Mouse (Mus musculus) forebrain, postnatal 0 days (tissue): Measurements from ENCODE around the gene Lrrc8e. TPM values are rescaled to one million over a fixed set of nuclear protein-coding genes. Genes with fewer than 3 reads are reported as not detected.

ENCODE experiments used
- ATAC-seq: fragments of 200-750 bp; cut with Nextera tagmentation; 2 replicates; pipeline ENCODE4 v1.8.0; 2017; ENCODE audit warnings: mild to moderate bottlenecking, moderate library complexity
- DNase-seq: peaks from one replicate; pipeline ENCODE4 v3.0.0-alpha.2; 2015
- H3K27ac ChIP-seq: fragments of 300-500 bp; sonication (generic); 2 replicates; pipeline ENCODE4 v1.5.1; 2014; ENCODE audit warnings: low read depth, mild to moderate bottlenecking, antibody characterized with exemption, low read length, moderate library complexity, mixed read lengths
- H3K27me3 ChIP-seq: fragments of 300-500 bp; sonication (generic); 2 replicates; pipeline ENCODE4 v1.6.1; 2014; ENCODE audit warnings: mild to moderate bottlenecking, low read length, mixed read lengths; ENCODE audit not compliant: insufficient read depth
- H3K36me3 ChIP-seq: fragments of 300-500 bp; sonication (generic); 2 replicates; pipeline ENCODE4 v1.6.1; 2014; ENCODE audit warnings: mild to moderate bottlenecking, moderate library complexity; ENCODE audit not compliant: insufficient read depth
- H3K4me1 ChIP-seq: fragments of 300-500 bp; sonication (generic); 2 replicates; pipeline ENCODE4 v1.6.1; 2014; ENCODE audit warnings: antibody characterized with exemption; ENCODE audit not compliant: insufficient read depth
- H3K4me2 ChIP-seq: fragments of 300-500 bp; sonication (generic); 2 replicates; pipeline ENCODE4 v1.6.1; 2014; ENCODE audit warnings: low read depth, mild to moderate bottlenecking, moderate library complexity
- H3K4me3 ChIP-seq: fragments of 300-500 bp; sonication (generic); 2 replicates; pipeline ENCODE4 v1.5.1; 2014; ENCODE audit warnings: low read depth, low read length, mixed read lengths
- H3K9ac ChIP-seq: fragments of 300-500 bp; sonication (generic); 2 replicates; pipeline ENCODE4 v1.6.1; 2014; ENCODE audit warnings: mild to moderate bottlenecking
- H3K9me3 ChIP-seq: fragments of 300-500 bp; sonication (generic); 2 replicates; pipeline ENCODE4 v1.6.1; 2016; ENCODE audit warnings: low read length
- CTCF ChIP-seq: sonication (generic); IDR thresholded peaks from 2 replicates; pipeline ENCODE4 v1.5.1; 2016; ENCODE audit warnings: antibody characterized with exemption, control low read depth, low read depth
- WGBS: fragments of 180-500 bp; shearing (Covaris S2); extraction: QIAGEN DNeasy Blood & Tissue Kit; methylation state at CpG from one replicate; pipeline ENCODE4 v1.1.7; 2014; 5-methylcytosine and 5-hydroxymethylcytosine counted together
- polyA plus RNA-seq: library from polyadenylated mRNA; unstranded; fragments of >200 nt; fragmentation: Nextera tagmentation; extraction: Ambion mirVana; gene quantifications from 2 replicates; pipeline ENCODE4 v1.2.1, GENCODE M21; 2015
- total RNA-seq: library from RNA; depleted of rRNA; stranded (reverse); fragments of >200 nt; gene quantifications from 2 replicates; pipeline ENCODE4 v1.2.3, GENCODE M21; 2014; rRNA removed

Lrrc8e gene
- total and polyA plus RNA-seq, 2 experiments from 2014 or later, result not detected

- H3K4me3 ChIP-seq, result no peak overlapping the region
- H3K27ac ChIP-seq, result no peak overlapping the region
- H3K9me3 ChIP-seq, result no peaks in the 10 kb centered on the region
- H3K9ac ChIP-seq, result no peak overlapping the region
- WGBS, result 94% methylated on average over 15 of the region's 15 CpGs
- no peak overlapping the region for H3K4me2 ChIP-seq
- H3K27me3 ChIP-seq, result no peaks in the 10 kb centered on the region
- DNase-seq (no peak), ATAC-seq (no peak)
- no peak for TF ChIP-seq CTCF
- H3K4me1 ChIP-seq, result no peaks in the 10 kb centered on the region
- peaks cover 81% of the 10 kb centered on the region for H3K36me3 ChIP-seq
These were observed 38.7 kb downstream of the Lrrc8e start for GRCm38 (mm10) chr8:4265160-4265914.

GRCm38 (mm10) chr8:4267627-4268026, 41.0 kb downstream of the Lrrc8e start:
- no peak overlapping the region for H3K4me2 ChIP-seq
- no peaks in the 10 kb centered on the region for H3K9me3 ChIP-seq
- DNase-seq (no peak), ATAC-seq (peak; percentile 71)
- H3K4me1 ChIP-seq, result no peaks in the 10 kb centered on the region
- peak; percentile 55 for TF ChIP-seq CTCF
- H3K27me3 ChIP-seq, result no peaks in the 10 kb centered on the region
- 73% methylated on average over 15 of the region's 15 CpGs for WGBS
- peaks cover 72% of the 10 kb centered on the region for H3K36me3 ChIP-seq
- H3K4me3 ChIP-seq, result no peak overlapping the region
- no peak overlapping the region for H3K27ac ChIP-seq
- no peak overlapping the region for H3K9ac ChIP-seq

GRCm38 (mm10) chr8:4269609-4270008, 43.0 kb downstream of the Lrrc8e start:
- WGBS, result 94% methylated on average over 6 of the region's 6 CpGs
- Histone ChIP-seq H3K4me3 (no peak overlapping the region), H3K9ac (no peak overlapping the region), H3K4me1 (no peaks in the 10 kb centered on the region), H3K36me3 (peaks cover 72% of the 10 kb centered on the region), H3K4me2 (no peak overlapping the region), H3K27ac (no peak overlapping the region), H3K27me3 (no peaks in the 10 kb centered on the region), H3K9me3 (no peaks in the 10 kb centered on the region)
- ATAC-seq (no peak), DNase-seq (no peak)
- TF ChIP-seq CTCF, result no peak

- peak; percentile 99 for ATAC-seq
These were observed 48.9 kb downstream of the Lrrc8e start, which contains the start of gene Timm44 for GRCm38 (mm10) chr8:4275275-4276110. Timm44 (minus strand) TSS chr8:4275913.

GRCm38 (mm10) chr8:4276111-4276465, 49.5 kb downstream of the Lrrc8e start:
- peaks cover 17% of the 10 kb centered on the region; the same call in 1 of the 2 replicates for H3K36me3 ChIP-seq
- peaks cover 7% of the 10 kb centered on the region; the same call in 1 of the 2 replicates for H3K4me1 ChIP-seq
- ATAC-seq (peak; percentile 61), DNase-seq (no peak)
- peak overlapping the region; percentile 77 for H3K9ac ChIP-seq
- no peak for TF ChIP-seq CTCF
- peak overlapping the region; percentile 80 for H3K27ac ChIP-seq
- peak overlapping the region; percentile 77 for H3K4me3 ChIP-seq
- H3K4me2 ChIP-seq, result peak overlapping the region; percentile 74
- WGBS, result 23% methylated on average over 9 of the region's 9 CpGs
- H3K9me3 ChIP-seq, result no peaks in the 10 kb centered on the region
- H3K27me3 ChIP-seq, result no peaks in the 10 kb centered on the region

More at GRCm38 (mm10) chr8:4275275-4276110, 48.9 kb downstream of the Lrrc8e start, which contains the start of gene Timm44:
- DNase-seq, result peak; percentile 98
- Histone ChIP-seq H3K36me3 (peaks cover 17% of the 10 kb centered on the region; the same call in 1 of the 2 replicates), H3K4me2 (peak within 1 kb of the TSS; percentile 74), H3K9ac (peak within 1 kb of the TSS; percentile 77), H3K4me3 (peak within 1 kb of the TSS; percentile 77), H3K27me3 (no peaks in the 10 kb centered on the region), H3K27ac (peak within 1 kb of the TSS; percentile 80), H3K4me1 (peaks cover 7% of the 10 kb centered on the region; the same call in 1 of the 2 replicates), H3K9me3 (no peaks in the 10 kb centered on the region)
- WGBS, result 1% methylated on average over 39 of the region's 39 CpGs
- no peak for TF ChIP-seq CTCF

Other genes with a start within 250 kb of the Lrrc8e start
- 0.62 TPM in 1 of 2 replicates, not detected in the other for gene Cd209f, start 121.0 kb upstream of the Lrrc8e start, total RNA-seq
- 0.62 and 0.78 TPM in 2 replicates for gene Cd209f, start 121.0 kb upstream of the Lrrc8e start, polyA plus RNA-seq
- gene Cd209g, start 92.7 kb upstream of the Lrrc8e start, total RNA-seq, result 0.76 TPM in 1 of 2 replicates, not detected in the other
- gene Cd209g, start 92.7 kb upstream of the Lrrc8e start, polyA plus RNA-seq, result not detected in 2 replicates
- gene Evi5l, start 60.3 kb upstream of the Lrrc8e start, total RNA-seq, result 156 and 159 TPM in 2 replicates
- gene Evi5l, start 60.3 kb upstream of the Lrrc8e start, polyA plus RNA-seq, result 82.5 and 90.3 TPM in 2 replicates
- gene Prr36, start 9.4 kb upstream of the Lrrc8e start, total RNA-seq, result 12.7 and 14.8 TPM in 2 replicates
- 28.8 and 37.2 TPM in 2 replicates for gene Prr36, start 9.4 kb upstream of the Lrrc8e start, polyA plus RNA-seq
- 26.3 and 45.8 TPM in 2 replicates for gene Map2k7, start 11.9 kb downstream of the Lrrc8e start, total RNA-seq
- 19.2 and 24.4 TPM in 2 replicates for gene Map2k7, start 11.9 kb downstream of the Lrrc8e start, polyA plus RNA-seq
- gene Gm49320, start 12.0 kb downstream of the Lrrc8e start, total RNA-seq, result 1.3 TPM in 1 of 2 replicates, not detected in the other
- 0.10 and 0.67 TPM in 2 replicates for gene Gm49320, start 12.0 kb downstream of the Lrrc8e start, polyA plus RNA-seq
- 8.4 and 18.6 TPM in 2 replicates for gene Tgfbr3l, start 21.4 kb downstream of the Lrrc8e start, total RNA-seq
- gene Tgfbr3l, start 21.4 kb downstream of the Lrrc8e start, polyA plus RNA-seq, result 1.1 and 1.3 TPM in 2 replicates
- 56.8 and 58.2 TPM in 2 replicates for gene Snapc2, start 26.3 kb downstream of the Lrrc8e start, total RNA-seq
- gene Snapc2, start 26.3 kb downstream of the Lrrc8e start, polyA plus RNA-seq, result 56.0 and 65.5 TPM in 2 replicates
- 111 and 113 TPM in 2 replicates for gene Ctxn1, start 32.4 kb downstream of the Lrrc8e start, total RNA-seq
- gene Ctxn1, start 32.4 kb downstream of the Lrrc8e start, polyA plus RNA-seq, result 452 and 513 TPM in 2 replicates
- gene Timm44, start 49.1 kb downstream of the Lrrc8e start, total RNA-seq, result 65.7 and 67.9 TPM in 2 replicates
- gene Timm44, start 49.1 kb downstream of the Lrrc8e start, polyA plus RNA-seq, result 33.7 and 35.1 TPM in 2 replicates
- 9.9 and 11.8 TPM in 2 replicates for gene Ccl25, start 98.4 kb downstream of the Lrrc8e start, total RNA-seq
- gene Ccl25, start 98.4 kb downstream of the Lrrc8e start, polyA plus RNA-seq, result 18.4 and 19.2 TPM in 2 replicates
- gene Elavl1, start 98.6 kb downstream of the Lrrc8e start, total RNA-seq, result 49.2 and 66.6 TPM in 2 replicates
- 46.7 and 60.7 TPM in 2 replicates for gene Elavl1, start 98.6 kb downstream of the Lrrc8e start, polyA plus RNA-seq